Mouse (Mus musculus): ENCODE measurements around the gene Prr19.
"Not testable (repeated sequence)": the region's sequence is repeated elsewhere in the genome, so short reads cannot be mapped to it uniquely, and the experiment has no call there.

Prr19 gene

GRCm38 (mm10) chr7:25301063-25301462 is at the start of gene Prr19:
TSS of gene Prr19 (plus strand) at chr7:25301411.
- DNase-seq: peak in 1 of 2 experiments; percentile 13

- DNase-seq: peak; percentile 31 to 56
Observed at GRCm38 (mm10) chr7:25251822-25252221, 49.4 kb upstream of the Prr19 start.

GRCm38 (mm10) chr7:25261896-25262295 is 39.3 kb upstream of the Prr19 start:
- no peak for DNase-seq

GRCm38 (mm10) chr7:25263968-25264870 is 37.0 kb upstream of the Prr19 start:
- no peak for DNase-seq

- DNase-seq: not testable (repeated sequence)
Observed at GRCm38 (mm10) chr7:25265743-25266142, 35.5 kb upstream of the Prr19 start.

- DNase-seq: peak in 1 of 2 experiments; percentile 20
Observed at GRCm38 (mm10) chr7:25266180-25266962, 34.8 kb upstream of the Prr19 start.

- peak; percentile 98 to 100 for DNase-seq
Observed at GRCm38 (mm10) chr7:25267301-25267750, 33.9 kb upstream of the Prr19 start, which contains the start of gene Cic. TSS of gene Cic (plus strand) at chr7:25267704.

GRCm38 (mm10) chr7:25267751-25268463 is 33.3 kb upstream of the Prr19 start:
- DNase-seq: peak; percentile 99 to 100

GRCm38 (mm10) chr7:25268588-25268987 is 32.6 kb upstream of the Prr19 start:
- no peak for DNase-seq

GRCm38 (mm10) chr7:25269029-25269428 is 32.2 kb upstream of the Prr19 start:
- DNase-seq: peak in 1 of 2 experiments; percentile 39

GRCm38 (mm10) chr7:25269545-25270271 is 31.5 kb upstream of the Prr19 start:
- DNase-seq: peak; percentile 18 to 26

- peak in 1 of 2 experiments; percentile 24 for DNase-seq
Observed at GRCm38 (mm10) chr7:25270652-25271633, 30.3 kb upstream of the Prr19 start.

GRCm38 (mm10) chr7:25271651-25272444 is 29.4 kb upstream of the Prr19 start:
- DNase-seq: peak in 1 of 2 experiments; percentile 24

GRCm38 (mm10) chr7:25272445-25273258 is 28.6 kb upstream of the Prr19 start:
- no peak for DNase-seq

- peak; percentile 25 to 40 for DNase-seq
Observed at GRCm38 (mm10) chr7:25273259-25274241, 27.7 kb upstream of the Prr19 start.

- DNase-seq: peak in 1 of 2 experiments; percentile 10
Observed at GRCm38 (mm10) chr7:25274571-25274970, 26.6 kb upstream of the Prr19 start.

- DNase-seq: peak in 1 of 2 experiments; percentile 20
Observed at GRCm38 (mm10) chr7:25274996-25275395, 26.2 kb upstream of the Prr19 start.
